Mouse (Mus musculus): Measurements from ENCODE around the gene Ndufb4.

The Ndufb4 gene

DNA sequence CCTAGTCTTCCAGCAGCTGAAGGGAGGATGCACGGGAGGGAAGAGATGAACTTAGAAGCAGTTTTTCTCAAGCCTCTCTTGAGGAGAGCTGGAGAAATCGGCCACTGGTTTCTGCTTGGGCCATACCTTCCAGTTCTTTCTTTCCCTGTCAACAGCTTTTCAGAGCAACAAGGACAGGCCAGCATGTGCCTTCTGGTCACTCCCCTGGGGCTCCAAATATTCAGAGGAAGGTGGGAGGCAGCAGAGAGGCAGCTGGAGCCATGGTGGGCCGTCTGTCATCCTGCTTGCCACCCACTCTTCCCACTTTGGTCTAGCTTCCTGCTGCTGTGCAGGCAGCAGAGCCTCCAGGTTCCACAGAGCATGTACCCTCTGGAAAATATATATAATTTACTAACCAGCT, 36.6 kb downstream of the Ndufb4 start:
- ChIA-PET POLR2A (interaction anchor here in 1 of 4 experiments (0.6 to 0.9 kb wide), 4 partner anchors 8 to 262 kb away, joined by 3 to 5 read pairs (median 3); no protein-coding TSS in a partner anchor), CTCF (interaction anchor here in 2 of 4 experiments (0.5 to 0.6 kb wide), 2 partner anchors 14 to 209 kb away, joined by 3 read pairs; no protein-coding TSS in a partner anchor)

DNA sequence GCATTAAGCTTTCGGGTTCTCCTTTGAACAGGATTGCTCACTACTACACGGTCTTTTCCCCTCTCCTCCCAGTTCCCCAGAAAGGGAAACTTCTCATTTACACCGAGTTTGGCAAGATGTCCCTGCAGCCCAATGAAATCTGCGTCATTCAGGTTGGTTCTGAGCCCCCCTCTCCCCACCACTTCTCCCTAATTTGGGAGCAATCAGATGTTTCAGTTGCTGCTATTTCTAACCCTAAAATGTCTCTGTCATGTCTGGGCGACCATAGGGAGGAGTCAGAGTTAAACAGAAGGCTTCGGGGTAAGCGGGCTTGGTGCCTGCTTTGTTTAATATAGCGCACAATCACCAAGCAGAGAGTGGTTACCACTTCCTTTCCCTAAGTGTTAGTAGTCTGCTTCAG, 38.1 kb downstream of the Ndufb4 start:
- ChIA-PET CTCF (no interaction called here), POLR2A (no interaction called here)

DNA sequence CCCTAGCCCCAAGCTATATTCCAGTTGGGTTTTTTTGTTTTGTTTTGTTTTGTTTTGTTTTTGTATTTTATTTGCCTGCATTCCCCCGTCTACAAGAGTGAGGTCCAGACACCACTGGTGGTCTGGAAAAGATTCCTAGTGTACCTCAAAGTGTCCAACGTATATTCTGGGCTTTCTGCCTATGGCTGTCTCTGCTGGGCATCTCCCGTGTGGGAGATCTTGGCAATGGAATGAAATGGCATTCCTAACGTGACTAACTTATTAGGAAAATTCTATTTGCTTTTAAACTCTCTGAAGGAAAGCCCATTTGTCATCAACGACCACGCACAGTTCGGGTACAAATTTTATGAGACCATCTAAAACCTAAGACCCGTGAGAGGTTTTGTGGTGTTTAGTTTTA, 38.8 kb downstream of the Ndufb4 start:
- ChIA-PET POLR2A (no interaction called here), CTCF (no interaction called here)

DNA sequence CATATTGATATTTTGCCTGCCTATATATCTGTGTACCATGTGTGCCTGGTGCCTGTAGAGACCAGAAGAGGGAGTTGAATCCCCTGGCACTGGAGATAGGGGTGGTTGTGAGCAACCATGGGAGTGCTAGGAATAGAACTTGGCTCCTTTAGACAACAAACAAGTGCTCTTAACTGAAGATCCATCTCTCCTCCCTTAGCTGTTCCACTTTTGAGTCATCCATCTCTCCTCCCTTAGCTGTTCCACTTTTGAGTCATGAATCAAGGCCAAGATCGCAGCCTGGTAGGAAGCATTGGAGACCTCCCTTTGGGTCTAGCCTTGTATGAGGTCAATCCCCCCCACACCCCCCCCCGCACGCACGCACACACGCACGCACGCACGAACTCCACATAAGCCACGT, 39.7 kb downstream of the Ndufb4 start:
- CTCF ChIA-PET, result interaction anchor here in 1 of 4 experiments (0.6 kb wide), 1 partner anchor 382 kb away, joined by 4 read pairs; no protein-coding TSS in a partner anchor
- POLR2A ChIA-PET, result no interaction called here

DNA sequence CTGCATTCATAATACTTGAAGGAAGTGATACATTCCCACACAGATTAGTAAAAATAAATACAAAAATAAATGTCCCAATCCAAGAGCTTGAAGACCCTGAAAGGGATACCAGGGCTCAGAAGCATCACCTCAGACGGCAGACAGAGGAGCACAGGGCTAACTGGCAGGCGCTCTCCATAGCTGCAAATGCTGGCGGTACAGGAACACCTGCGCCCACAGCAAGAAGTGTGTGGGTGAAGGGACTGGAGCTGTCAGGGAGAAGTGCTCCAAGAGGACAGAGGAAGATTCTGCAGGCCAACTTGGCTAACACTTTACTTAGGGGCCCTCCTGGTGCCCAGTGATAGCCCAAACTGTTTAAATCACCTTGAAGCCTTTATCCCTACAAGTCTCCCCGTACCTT, 42.2 kb downstream of the Ndufb4 start:
- ChIA-PET CTCF (no interaction called here), POLR2A (interaction anchor here in 1 of 4 experiments (0.6 kb wide), 1 partner anchor 12 kb away, joined by 7 read pairs; no protein-coding TSS in a partner anchor)

DNA sequence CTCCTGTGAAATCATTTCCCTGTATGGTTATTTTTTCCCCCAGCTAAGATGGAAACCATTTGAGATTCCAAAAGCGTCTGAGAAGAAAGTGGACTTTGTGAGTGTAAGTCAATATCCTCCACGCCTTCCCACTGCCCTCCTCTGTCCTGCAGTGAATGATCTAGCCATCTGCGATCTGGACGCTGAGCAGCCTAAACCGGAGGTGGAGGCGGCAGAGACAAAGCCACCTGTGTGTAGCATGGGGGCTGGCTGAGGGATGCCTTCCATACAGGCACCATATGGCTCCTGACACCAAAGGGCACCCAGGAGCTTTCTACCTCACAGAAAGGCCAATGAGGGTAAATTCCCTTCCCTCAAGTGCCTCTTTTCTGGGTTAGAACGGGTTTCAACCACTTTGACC, 43.2 kb downstream of the Ndufb4 start:
- POLR2A ChIA-PET, result no interaction called here
- CTCF ChIA-PET, result interaction anchor here in 1 of 4 experiments (0.6 kb wide), 1 partner anchor 72 kb away, joined by 3 read pairs; no protein-coding TSS in a partner anchor

DNA sequence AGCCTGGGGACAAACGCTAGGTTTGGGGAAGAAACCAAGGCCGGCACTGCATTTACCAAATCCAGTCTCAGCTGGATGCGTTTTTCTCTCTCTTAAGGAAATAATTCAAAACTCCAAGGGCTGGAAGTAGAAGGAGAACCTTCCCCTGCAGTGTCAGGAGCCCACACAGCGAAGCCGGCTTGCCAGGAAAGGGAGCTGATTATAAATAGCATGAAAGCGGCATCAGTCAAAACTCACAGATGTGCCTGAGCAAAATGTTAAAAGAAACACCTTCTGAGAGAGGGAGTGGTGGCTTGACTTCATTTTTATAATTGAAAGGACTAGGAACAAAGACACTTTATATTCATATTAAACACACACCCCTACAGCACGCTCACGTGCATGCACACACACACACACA, 43.9 kb downstream of the Ndufb4 start:
- ChIA-PET CTCF (no interaction called here), POLR2A (interaction anchor here in 1 of 4 experiments (0.9 kb wide), 1 partner anchor 7 kb away, joined by 3 read pairs; no protein-coding TSS in a partner anchor)

DNA sequence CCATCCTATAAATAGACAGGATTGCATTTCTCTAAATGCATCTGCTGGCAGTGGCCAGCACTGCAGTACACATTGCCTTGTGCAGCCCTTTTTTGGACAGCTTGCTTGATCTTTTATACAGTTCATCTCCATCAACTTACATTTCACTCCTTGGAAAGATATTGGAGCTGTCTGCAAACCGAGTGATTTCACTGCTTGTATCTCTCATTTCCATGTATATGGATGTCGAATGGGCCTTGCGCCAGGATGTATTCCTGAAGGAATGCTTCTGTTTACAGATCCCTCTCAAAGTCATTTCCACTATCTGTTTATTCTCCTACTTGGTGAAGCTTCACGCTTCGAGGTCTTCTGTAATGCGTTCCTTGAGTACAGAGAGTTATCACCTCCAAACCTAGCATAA, 50.0 kb downstream of the Ndufb4 start:
- ChIA-PET POLR2A (interaction anchor here in 1 of 4 experiments (0.7 to 1.0 kb wide), 3 partner anchors 20 to 993 kb away, joined by 3 to 4 read pairs (median 3); no protein-coding TSS in a partner anchor), CTCF (interaction anchor here in 1 of 4 experiments (0.8 kb wide), 1 partner anchor 31 kb away, joined by 3 read pairs; no protein-coding TSS in a partner anchor)

DNA sequence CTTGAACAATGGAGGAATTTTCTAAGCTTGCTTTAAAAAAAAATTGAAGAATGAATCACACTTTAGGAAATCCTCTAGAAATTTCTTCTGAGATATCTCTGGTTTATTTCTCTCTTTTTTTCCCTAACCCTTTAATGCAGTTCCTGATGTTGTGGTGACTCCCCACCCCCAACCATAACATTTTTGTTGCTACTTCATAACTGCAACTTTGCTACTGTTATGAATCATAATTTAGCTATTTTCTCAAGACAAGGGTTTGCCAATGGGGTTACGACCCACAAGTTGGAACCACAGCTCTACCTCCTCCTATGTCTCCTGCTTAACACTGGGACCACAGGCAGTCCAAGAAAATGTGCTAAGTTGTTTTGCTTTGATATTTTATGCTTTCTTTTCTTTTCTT, 50.8 kb downstream of the Ndufb4 start:
- POLR2A ChIA-PET, result interaction anchor here in 1 of 4 experiments (0.7 to 1.0 kb wide), 3 partner anchors 19 to 992 kb away, joined by 3 to 4 read pairs (median 3); no protein-coding TSS in a partner anchor
- CTCF ChIA-PET, result interaction anchor here in 1 of 4 experiments (0.7 kb wide), 1 partner anchor 14 kb away, joined by 3 read pairs; no protein-coding TSS in a partner anchor

DNA sequence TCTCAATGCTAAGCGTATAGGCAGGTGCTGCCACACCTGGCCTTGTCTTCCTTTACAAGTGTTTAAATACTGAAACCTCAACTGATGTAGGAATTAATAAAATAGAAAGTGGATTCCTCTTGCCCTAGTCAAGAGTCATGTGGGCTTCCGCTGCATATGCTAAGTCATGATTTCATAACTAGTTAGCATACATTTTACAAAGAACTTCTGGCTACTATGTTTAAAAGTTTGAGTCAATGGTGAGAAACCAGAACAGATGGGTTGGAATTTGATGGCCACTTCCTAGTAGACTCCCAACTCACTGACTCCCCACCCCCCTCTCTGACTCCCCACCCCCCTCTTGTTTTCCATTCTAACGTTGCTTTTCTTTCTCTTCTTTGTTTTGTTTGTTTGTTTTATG, 54.9 kb downstream of the Ndufb4 start:
- ChIA-PET CTCF (no interaction called here), POLR2A (interaction anchor here in 1 of 4 experiments (0.6 kb wide), 1 partner anchor 13 kb away, joined by 7 read pairs; no protein-coding TSS in a partner anchor)

DNA sequence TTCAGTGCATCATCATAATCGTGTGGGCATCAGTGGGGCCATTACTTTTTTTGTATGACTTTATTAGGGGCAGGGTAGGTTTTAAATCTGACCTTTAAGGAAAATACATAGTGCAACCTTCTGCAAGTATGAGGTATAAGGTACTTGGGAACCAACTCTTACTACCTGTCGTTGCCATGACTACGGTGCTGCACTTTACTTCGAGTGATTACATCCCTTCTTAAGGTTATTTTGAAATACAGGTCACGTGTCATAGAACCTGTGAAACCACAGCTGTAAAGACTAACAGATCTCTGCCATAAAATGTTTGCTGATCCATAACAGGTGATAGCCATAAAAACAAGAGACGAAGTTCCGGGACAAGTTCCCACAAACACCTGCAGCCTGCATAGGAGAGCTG, 55.8 kb downstream of the Ndufb4 start:
- POLR2A ChIA-PET, result interaction anchor here in 1 of 4 experiments (0.6 kb wide), 1 partner anchor 126 kb away, joined by 3 read pairs; no protein-coding TSS in a partner anchor
- CTCF ChIA-PET, result no interaction called here

DNA sequence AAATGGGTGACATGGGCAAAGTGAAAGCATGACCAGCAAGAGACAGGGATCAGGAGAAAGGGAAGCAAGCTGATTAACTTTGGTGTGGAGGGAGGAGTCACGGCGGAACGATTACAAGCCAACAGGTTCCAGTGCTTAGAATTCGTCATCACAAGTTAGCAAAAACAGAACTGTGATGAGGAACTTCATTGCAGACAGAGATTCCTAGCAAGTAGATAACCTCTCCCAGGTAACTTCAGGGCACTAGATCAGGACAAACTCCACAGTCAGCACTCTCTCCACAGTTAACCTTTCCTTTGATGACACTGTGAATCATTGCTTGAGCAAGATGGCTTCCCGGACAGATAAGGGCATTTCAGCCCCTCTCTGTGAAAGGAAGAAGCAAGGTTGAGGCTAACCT, 56.8 kb downstream of the Ndufb4 start:
- CTCF ChIA-PET, result interaction anchor here in 1 of 4 experiments (0.6 kb wide), 1 partner anchor 351 kb away, joined by 6 read pairs; no protein-coding TSS in a partner anchor
- POLR2A ChIA-PET, result no interaction called here
